Mouse (Mus musculus) cortical plate, adult 2 months (tissue): ENCODE data around the gene Gramd1b. TPM values are rescaled to one million over a fixed set of nuclear protein-coding genes. Genes with fewer than 3 reads are reported as not detected.
A peak's percentile ranks its signal among the peaks of the same experiment; 100 is the strongest.

Source experiments
- H3K27ac ChIP-seq: fragments of 200-500 bp; 2 replicates; pipeline ENCODE4 v1.5.1; 2012; ENCODE audit warnings: low read length, control low read depth, inconsistent platforms; ENCODE audit not compliant: insufficient read depth
- H3K4me1 ChIP-seq: fragments of 200-500 bp; 2 replicates; pipeline ENCODE4 v1.6.1; 2011; ENCODE audit warnings: low read length; ENCODE audit not compliant: control insufficient read depth, insufficient read depth
- H3K4me3 ChIP-seq: fragments of 200-500 bp; 2 replicates; pipeline ENCODE4 v1.5.1; 2011; ENCODE audit warnings: mild to moderate bottlenecking, low read length, control low read depth; ENCODE audit not compliant: insufficient read depth
- CTCF ChIP-seq: fragments of 200-500 bp; IDR thresholded peaks from 2 replicates; pipeline ENCODE4 v1.5.1; 2011; ENCODE audit warnings: mild to moderate bottlenecking, control low read depth, low read length; ENCODE audit not compliant: insufficient read depth; ENCODE audit errors: extremely low read depth
- POLR2A ChIP-seq: fragments of 200-500 bp; IDR thresholded peaks from 2 replicates; pipeline ENCODE4 v1.6.1; 2011; ENCODE audit warnings: mild to moderate bottlenecking, low read length, control low read depth; ENCODE audit not compliant: insufficient read depth; ENCODE audit errors: extremely low read depth
- polyA plus RNA-seq: library from polyadenylated mRNA; depleted of rRNA; stranded (reverse); fragments of >200 nt; gene quantifications from 2 replicates; pipeline ENCODE4 v1.2.3, GENCODE M21; 2012

Gramd1b gene
- polyA plus RNA-seq, 1 experiment, result 133 TPM

GRCm38 (mm10) chr9:40450776-40451175, 80.4 kb downstream of the Gramd1b start:
- peaks cover 9% of the 10 kb centered on the region for H3K4me1 ChIP-seq
- no peak overlapping the region for H3K27ac ChIP-seq
- no peak for TF ChIP-seq CTCF
- no peak for TF ChIP-seq POLR2A
- H3K4me3 ChIP-seq, result no peak overlapping the region

DNA sequence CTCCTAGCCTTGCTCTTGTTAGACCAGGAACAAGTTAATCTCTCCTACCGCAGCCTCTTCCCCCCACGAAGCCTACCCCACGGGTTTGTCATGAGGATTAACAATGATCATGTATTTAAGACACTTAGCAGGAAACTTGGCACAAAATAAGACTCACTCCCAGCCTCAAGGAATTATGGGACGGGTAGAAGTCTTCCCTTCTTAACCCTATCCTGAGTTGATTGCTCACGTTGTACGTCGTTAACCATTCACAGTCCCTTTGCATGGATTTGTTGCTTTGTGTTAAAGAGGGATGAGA, 80.8 kb downstream of the Gramd1b start:
- H3K4me1 ChIP-seq, result peaks cover 9% of the 10 kb centered on the region
- no peak overlapping the region for H3K4me3 ChIP-seq
- TF ChIP-seq POLR2A (no peak), CTCF (no peak)
- H3K27ac ChIP-seq, result no peak overlapping the region

DNA sequence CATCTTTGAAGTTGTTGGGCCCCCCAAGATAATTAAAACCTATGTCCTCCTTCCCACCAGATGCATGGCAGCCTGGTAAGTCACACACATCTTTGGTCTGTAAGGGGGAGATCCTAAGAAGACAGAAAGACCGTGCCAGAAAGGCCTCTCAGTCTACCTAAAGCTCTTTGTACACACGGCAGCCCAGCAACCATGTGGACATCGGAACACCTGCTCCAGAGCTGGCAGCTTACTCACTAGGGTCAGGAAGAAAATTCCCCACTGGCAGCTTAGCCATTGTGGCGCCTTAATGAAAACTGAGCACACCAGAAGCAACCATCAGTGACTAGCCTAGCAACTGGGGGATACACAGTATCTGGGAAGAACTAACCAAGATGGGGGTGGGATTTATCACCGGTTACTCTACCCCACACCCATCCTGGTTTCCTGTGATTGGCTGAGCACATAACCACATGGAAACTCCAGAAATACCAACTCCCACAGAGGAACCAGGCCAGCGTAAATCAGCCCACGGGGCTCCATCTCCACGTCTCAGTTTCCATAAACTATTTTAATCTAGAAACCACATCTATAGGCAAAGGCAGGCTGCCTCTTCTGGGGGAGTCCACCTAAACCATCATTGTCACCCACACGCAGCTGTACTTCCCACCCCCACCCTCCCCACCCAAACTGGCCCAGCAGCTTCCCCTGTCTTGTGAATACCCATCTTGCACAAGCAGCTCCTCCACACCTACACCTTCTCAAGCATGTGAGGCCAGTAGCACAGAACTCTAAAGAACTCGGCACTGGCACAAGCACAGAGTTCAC, 81.4 kb downstream of the Gramd1b start:
- Histone ChIP-seq H3K4me3 (no peak overlapping the region), H3K4me1 (peaks cover 9% of the 10 kb centered on the region), H3K27ac (0 out of 2 replicates have a peak overlapping the region, but pooled peaks have one; percentile 8)
- TF ChIP-seq POLR2A, result no peak

- Histone ChIP-seq H3K27ac (no peak overlapping the region), H3K4me1 (peaks cover 9% of the 10 kb centered on the region), H3K4me3 (no peak overlapping the region)
- TF ChIP-seq POLR2A (no peak), CTCF (no peak)
These were observed 82.4 kb downstream of the Gramd1b start for GRCm38 (mm10) chr9:40448646-40449243.

- H3K4me3 ChIP-seq, result no peak overlapping the region
- TF ChIP-seq POLR2A (no peak), CTCF (no peak)
- no peak overlapping the region for H3K27ac ChIP-seq
- H3K4me1 ChIP-seq, result peaks cover 9% of the 10 kb centered on the region
These were observed 83.9 kb downstream of the Gramd1b start for GRCm38 (mm10) chr9:40447265-40447664.

- no peak for TF ChIP-seq POLR2A
- no peak for TF ChIP-seq CTCF
- Histone ChIP-seq H3K27ac (no peak overlapping the region), H3K4me1 (peaks cover 1% of the 10 kb centered on the region; the same call in 1 of the 2 replicates)
These were observed 86.2 kb downstream of the Gramd1b start for GRCm38 (mm10) chr9:40444961-40445360.

DNA sequence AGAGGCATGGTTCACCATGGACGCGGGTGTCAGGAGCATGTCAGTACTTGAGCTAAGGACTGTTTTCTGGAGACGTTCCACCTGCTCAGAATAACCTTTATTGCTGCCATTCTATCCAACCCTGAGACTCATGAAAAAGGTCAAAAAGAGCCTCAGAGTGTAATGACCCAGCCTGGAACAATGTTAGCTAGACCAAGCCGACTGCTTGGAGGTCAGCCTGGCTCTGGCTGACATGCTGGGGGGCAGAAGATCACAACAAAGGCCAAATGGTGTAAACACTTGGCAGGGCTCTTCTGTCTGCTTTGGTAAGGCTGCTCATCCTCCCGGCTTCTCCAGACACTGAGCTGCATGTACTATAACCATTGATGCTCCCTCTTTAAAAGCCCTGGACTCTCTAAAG, 88.4 kb downstream of the Gramd1b start:
- Histone ChIP-seq H3K27ac (no peak overlapping the region), H3K4me3 (no peak overlapping the region), H3K4me1 (peaks cover 3% of the 10 kb centered on the region)
- no peak for TF ChIP-seq POLR2A
- TF ChIP-seq CTCF, result no peak

More at GRCm38 (mm10) chr9:40444961-40445360, 86.2 kb downstream of the Gramd1b start:
- no peak overlapping the region for H3K4me3 ChIP-seq

- H3K4me3 ChIP-seq, result no peak overlapping the region
- TF ChIP-seq POLR2A (no peak), CTCF (no peak)
- peaks cover 3% of the 10 kb centered on the region for H3K4me1 ChIP-seq
- H3K27ac ChIP-seq, result no peak overlapping the region
These were observed 91.1 kb downstream of the Gramd1b start for GRCm38 (mm10) chr9:40439973-40440687.

DNA sequence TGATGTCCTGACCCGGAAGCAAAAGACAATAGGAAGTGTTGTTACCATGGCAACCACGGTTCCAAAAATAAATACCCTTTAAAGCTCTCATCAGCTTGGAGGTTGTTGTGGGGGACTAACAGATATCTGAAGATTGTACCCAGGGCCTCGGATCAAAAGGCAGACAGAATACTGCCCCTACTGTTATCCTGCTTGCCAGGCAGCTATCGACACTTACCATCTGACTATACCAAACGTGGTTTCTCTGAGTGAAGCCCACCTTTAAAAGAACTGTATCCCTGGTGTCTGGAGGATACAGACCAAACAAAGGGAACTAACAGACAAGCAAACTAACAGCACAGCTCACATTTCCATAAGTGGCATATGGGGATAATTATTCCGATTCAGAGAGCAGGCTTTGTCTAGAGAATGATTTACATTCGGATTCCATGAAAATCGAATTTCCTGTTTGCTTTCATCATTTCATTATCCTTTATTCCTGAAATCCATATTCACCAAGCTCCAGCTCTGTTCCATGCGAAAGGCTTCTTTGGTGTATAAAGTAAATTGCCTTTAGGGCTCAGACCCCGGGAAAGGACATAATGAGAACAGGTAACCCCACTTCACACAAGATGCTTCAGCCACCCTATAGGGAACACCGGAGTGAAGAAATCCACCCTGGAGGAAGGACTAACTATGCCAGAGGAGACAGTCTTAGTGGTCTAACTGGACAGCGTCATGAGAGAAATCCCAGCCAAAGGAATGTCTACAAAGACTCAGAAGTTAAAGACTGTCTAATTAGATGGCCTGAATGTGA, 92.3 kb downstream of the Gramd1b start:
- Histone ChIP-seq H3K27ac (no peak overlapping the region), H3K4me1 (peaks cover 3% of the 10 kb centered on the region), H3K4me3 (no peak overlapping the region)
- TF ChIP-seq POLR2A, result no peak
- no peak for TF ChIP-seq CTCF

GRCm38 (mm10) chr9:40437891-40438290, 93.3 kb downstream of the Gramd1b start:
- Histone ChIP-seq H3K27ac (no peak overlapping the region), H3K4me1 (peaks cover 3% of the 10 kb centered on the region), H3K4me3 (no peak overlapping the region)
- TF ChIP-seq CTCF, result no peak
- no peak for TF ChIP-seq POLR2A
